Mouse (Mus musculus) kidney, adult 8-10 months (tissue): ENCODE data around the gene Ints12.

Experiments
- DNase-seq, 2 experiments: peaks; one replicate each; pipeline ENCODE4 v3.0.0; 2022

The Ints12 gene

GRCm38 (mm10) chr3:133151629-133152028 lies 60.0 kb downstream of the Ints12 start:
- DNase-seq = no peak

- no peak for DNase-seq
These were observed 61.2 kb downstream of the Ints12 start for GRCm38 (mm10) chr3:133152831-133153230.

GRCm38 (mm10) chr3:133153629-133154028 lies 62.0 kb downstream of the Ints12 start:
- no peak for DNase-seq

GRCm38 (mm10) chr3:133154683-133155082 lies 63.0 kb downstream of the Ints12 start:
- no peak for DNase-seq

GRCm38 (mm10) chr3:133158260-133158659 lies 66.6 kb downstream of the Ints12 start:
- peak; percentile 28 to 42 for DNase-seq
